Mouse (Mus musculus) C2C12 (cell line): ENCODE results near the gene Pax7.

Experiments used
- CTCF ChIP-seq: IDR thresholded peaks from one replicate; pipeline ENCODE4 v1.5.1; 2011; ENCODE audit not compliant: control insufficient read depth, insufficient read depth, insufficient read length
- MYOD1 ChIP-seq: IDR thresholded peaks from one replicate; pipeline ENCODE4 v1.6.1; 2011; ENCODE audit warnings: low read depth; ENCODE audit not compliant: control insufficient read depth, insufficient read length
- MYOG ChIP-seq: IDR thresholded peaks from one replicate; pipeline ENCODE4 v1.6.1; 2011; ENCODE audit not compliant: control insufficient read depth, insufficient read length; ENCODE audit errors: extremely low read depth
- USF1 ChIP-seq: IDR thresholded peaks from one replicate; pipeline ENCODE4 v1.6.1; 2011; ENCODE audit warnings: low read depth, mild to moderate bottlenecking, control low read depth, moderate library complexity

- TF ChIP-seq CTCF: no peak
- no peak for TF ChIP-seq MYOD1
- no peak for TF ChIP-seq USF1
- TF ChIP-seq MYOG: no peak
Observed at GRCm38 (mm10) chr4:139831501-139832230, 1.7 kb downstream of the Pax7 start.
